Mouse (Mus musculus) adrenal gland, adult 2 months (tissue): ENCODE results near the gene Pnpo. TPM values are rescaled to one million over a fixed set of nuclear protein-coding genes. Genes with fewer than 3 reads are reported as not detected.

Experiments used
- DNase-seq: peaks from one replicate; pipeline ENCODE4 v3.0.0; 2021
- long read RNA-seq: library from polyadenylated mRNA; stranded (forward); transcript quantifications from one replicate; pipeline ENCODE4 v2.0.0, GENCODE M21; 2021
- polyA plus RNA-seq: library from polyadenylated mRNA; depleted of rRNA; stranded (reverse); fragments of >200 nt; gene quantifications from 2 replicates; pipeline ENCODE4 v1.2.3, GENCODE M21; 2012; rRNA removed
- total RNA-seq, 2 experiments: library from RNA; stranded (reverse); gene quantifications; 2 replicates each; pipeline ENCODE4 v1.2.3; 2021

Gene Pnpo
- total RNA-seq (10 to 100 TPM; 29.3 to 37.4 TPM), polyA plus RNA-seq (43.0 and 52.9 TPM in 2 replicates)
- long read RNA-seq, transcript Pnpo-201 (7 exons, 1,994 nt) = major isoform, 31 of 38 reads
- long read RNA-seq, partial matches to known transcripts = 4 of 38 reads
- long read RNA-seq, other reads (novel, unspliced or antisense) = 3 of 38 reads

- DNase-seq = peak; percentile 97
Measured at GRCm38 (mm10) chr11:96943746-96944304, at the start of gene Pnpo. TSS of gene Pnpo (minus strand) at chr11:96943986.

GRCm38 (mm10) chr11:96992722-96993311 lies 49.0 kb upstream of the Pnpo start:
- DNase-seq = peak; percentile 50

- DNase-seq = no peak
Measured at GRCm38 (mm10) chr11:96991501-96991900, 47.7 kb upstream of the Pnpo start.

GRCm38 (mm10) chr11:96987873-96988655 lies 44.3 kb upstream of the Pnpo start:
- no peak for DNase-seq

GRCm38 (mm10) chr11:96986463-96986862 lies 42.7 kb upstream of the Pnpo start:
- DNase-seq = no peak

- no peak for DNase-seq
Measured at GRCm38 (mm10) chr11:96984903-96985302, 41.1 kb upstream of the Pnpo start.

- no peak for DNase-seq
Measured at GRCm38 (mm10) chr11:96982859-96983258, 39.1 kb upstream of the Pnpo start, which contains the start of gene Sp2. TSS of gene Sp2 (minus strand) at chr11:96982959.

GRCm38 (mm10) chr11:96982355-96982754 lies 38.6 kb upstream of the Pnpo start:
- peak; percentile 81 for DNase-seq

GRCm38 (mm10) chr11:96981461-96981860 lies 37.7 kb upstream of the Pnpo start:
- DNase-seq = no peak

- DNase-seq = peak; percentile 40
Measured at GRCm38 (mm10) chr11:96980021-96980420, 36.2 kb upstream of the Pnpo start.

- DNase-seq = no peak
Measured at GRCm38 (mm10) chr11:96979329-96979728, 35.5 kb upstream of the Pnpo start.

- no peak for DNase-seq
Measured at GRCm38 (mm10) chr11:96978401-96979246, 34.8 kb upstream of the Pnpo start.

GRCm38 (mm10) chr11:96977606-96978400 lies 34.0 kb upstream of the Pnpo start:
- peak; percentile 100 for DNase-seq

- peak; percentile 95 for DNase-seq
Measured at GRCm38 (mm10) chr11:96976911-96977591, 33.3 kb upstream of the Pnpo start.

GRCm38 (mm10) chr11:96976379-96976687 lies 32.5 kb upstream of the Pnpo start:
- no peak for DNase-seq

- peak; percentile 44 for DNase-seq
Measured at GRCm38 (mm10) chr11:96975511-96976378, 32.0 kb upstream of the Pnpo start.

- no peak for DNase-seq
Measured at GRCm38 (mm10) chr11:96974813-96975212, 31.0 kb upstream of the Pnpo start.

GRCm38 (mm10) chr11:96973426-96973964 lies 29.7 kb upstream of the Pnpo start:
- DNase-seq = no peak

GRCm38 (mm10) chr11:96972906-96973305 lies 29.1 kb upstream of the Pnpo start:
- no peak for DNase-seq
